22 mouse cellular contexts compared by ENCODE assay signal in genomic region chr2:35247763-35248162, GRCm38 (mm10). TPM values are rescaled to one million over a fixed set of nuclear protein-coding genes. Genes with fewer than 3 reads are reported as not detected.
DNase-seq lines count a peak whose midpoint lies in the region; ATAC-seq lines count a peak whose summit lies in the region.
"Had no signal": no experiment of that assay in that cellular context is flagged by ENCODE, and none has a peak within 500 bp of the region (broad histone marks: within the 10 kb centered on the region; RNA-seq: fewer than 3 reads in every experiment).

No protein-coding gene starts in this region.

- no peak overlapping the region for H3K4me3 ChIP-seq in kidney, embryonic 14.5 days (ENCODE audit: low read length)
- no peak overlapping the region for H3K4me3 ChIP-seq in stomach, embryonic 16.5 days (replicated peaks; ENCODE audit: low read length)
- H3K4me3 ChIP-seq in hindbrain, embryonic 14.5 days (replicated peaks; ENCODE audit: low read length): no peak overlapping the region
- H3K4me3 ChIP-seq: forebrain, embryonic 13.5 days; heart, adult 2 months; heart, embryonic 15.5 days; hindbrain, embryonic 13.5 days had no signal

- H3K27me3 ChIP-seq in kidney, embryonic 14.5 days (ENCODE audit: control insufficient read depth, insufficient read depth, low read length): no peaks in the 10 kb centered on the region
- no peaks in the 10 kb centered on the region for H3K27me3 ChIP-seq in stomach, embryonic 16.5 days (ENCODE audit: control insufficient read depth, insufficient read depth, low read length)
- H3K27me3 ChIP-seq in hindbrain, embryonic 14.5 days (ENCODE audit: control insufficient read depth, insufficient read depth, low read length): no peaks in the 10 kb centered on the region
- H3K27me3 ChIP-seq: forebrain, embryonic 13.5 days; heart, embryonic 15.5 days; hindbrain, embryonic 13.5 days had no signal

- WGBS in kidney, embryonic 14.5 days: 61% methylated on average over 5 of the region's 5 CpGs
- 58% methylated on average over 5 of the region's 5 CpGs for WGBS in stomach, embryonic 16.5 days
- 78% methylated on average over 5 of the region's 5 CpGs for WGBS in hindbrain, embryonic 14.5 days

- no peak for DNase-seq in kidney, adult 18-20 months
- DNase-seq in 3T3-L1 (ENCODE audit: low read depth, low spot score): peak; percentile 20
- DNase-seq in hindbrain, embryonic 14.5 days (ENCODE audit: low spot score): no peak
- DNase-seq in thymus, postnatal 0 days (ENCODE audit: low spot score): no peak
- DNase-seq: adrenal gland, adult 8-10 months; adrenal gland, postnatal 36 days; B cell, adult 2 months; cerebellum, adult 2 months; cerebellum, postnatal 10 days; forebrain, postnatal 0 days; gastrocnemius, postnatal 14 days; heart, adult 2 months; heart, postnatal 14 days had no signal

- ATAC-seq in kidney, embryonic 14.5 days (ENCODE audit: low FRiP score, low TSS enrichment): 0 out of 2 replicates have a peak, but pooled peaks have one; percentile 32
- ATAC-seq in erythroid progenitor cell, adult 5-6 weeks (replicated peaks; ENCODE audit: low FRiP score, poor library complexity, severe bottlenecking): 0 out of 2 replicates have a peak, but pooled peaks have one; percentile 10
- 0 out of 2 replicates have a peak, but pooled peaks have one; percentile 33 for ATAC-seq in stomach, embryonic 16.5 days (ENCODE audit: insufficient read depth, low FRiP score)
- ATAC-seq in hindbrain, embryonic 14.5 days (ENCODE audit: low FRiP score): no peak
- ATAC-seq: CD4-positive, CD25-positive, alpha-beta regulatory T cell, adult 4 months; forebrain, embryonic 13.5 days; forebrain, postnatal 0 days had no signal

- no peak overlapping the region for H3K4me2 ChIP-seq in kidney, embryonic 14.5 days (replicated peaks; ENCODE audit: low read depth, low read length)
- no peak overlapping the region for H3K4me2 ChIP-seq in stomach, embryonic 16.5 days (ENCODE audit: low read depth, low read length)
- H3K4me2 ChIP-seq in hindbrain, embryonic 14.5 days (replicated peaks): no peak overlapping the region
- H3K4me2 ChIP-seq: forebrain, embryonic 13.5 days; heart, embryonic 11.5 days; heart, embryonic 15.5 days; hindbrain, embryonic 13.5 days had no signal

- H3K9ac ChIP-seq in kidney, embryonic 14.5 days (ENCODE audit: low read depth, low read length): no peak overlapping the region
- no peak overlapping the region for H3K9ac ChIP-seq in stomach, embryonic 16.5 days (ENCODE audit: low read length)
- no peak overlapping the region for H3K9ac ChIP-seq in hindbrain, embryonic 14.5 days
- H3K9ac ChIP-seq: forebrain, embryonic 13.5 days; forebrain, postnatal 0 days; heart, embryonic 15.5 days; hindbrain, embryonic 13.5 days had no signal

- no peak overlapping the region for H3K27ac ChIP-seq in kidney, embryonic 14.5 days (ENCODE audit: low read depth, low read length)
- H3K27ac ChIP-seq in stomach, embryonic 16.5 days (ENCODE audit: low read length): no peak overlapping the region
- H3K27ac ChIP-seq in hindbrain, embryonic 14.5 days: no peak overlapping the region
- H3K27ac ChIP-seq: forebrain, embryonic 13.5 days; heart, adult 2 months; heart, embryonic 15.5 days; hindbrain, embryonic 13.5 days had no signal

- H3K36me3 ChIP-seq in kidney, embryonic 14.5 days (ENCODE audit: control insufficient read depth, insufficient read depth, low read length): no peaks in the 10 kb centered on the region
- no peaks in the 10 kb centered on the region for H3K36me3 ChIP-seq in stomach, embryonic 16.5 days (ENCODE audit: control insufficient read depth, insufficient read depth, low read length)
- no peaks in the 10 kb centered on the region for H3K36me3 ChIP-seq in hindbrain, embryonic 14.5 days (replicated peaks; ENCODE audit: control insufficient read depth, insufficient read depth)
- H3K36me3 ChIP-seq: G1E; heart, embryonic 15.5 days; hindbrain, embryonic 13.5 days had no signal

- H3K9me3 ChIP-seq in kidney, embryonic 14.5 days (ENCODE audit: control insufficient read depth, low read length): no peaks in the 10 kb centered on the region
- H3K9me3 ChIP-seq in stomach, embryonic 16.5 days (replicated peaks; ENCODE audit: control insufficient read depth, low read length): no peaks in the 10 kb centered on the region
- H3K9me3 ChIP-seq in hindbrain, embryonic 14.5 days (ENCODE audit: control insufficient read depth, low read length): peaks cover 3% of the 10 kb centered on the region; the same call in 1 of the 2 replicates
- H3K9me3 ChIP-seq: forebrain, embryonic 13.5 days; heart, embryonic 15.5 days had no signal

- H3K4me1 ChIP-seq in kidney, embryonic 14.5 days (ENCODE audit: control insufficient read depth, insufficient read depth, low read length): 0 out of 2 replicates have a peak, but pooled peaks cover 4% of the 10 kb centered on the region
- H3K4me1 ChIP-seq in stomach, embryonic 16.5 days (ENCODE audit: control insufficient read depth, insufficient read depth, low read length): no peaks in the 10 kb centered on the region
- no peaks in the 10 kb centered on the region for H3K4me1 ChIP-seq in hindbrain, embryonic 14.5 days (replicated peaks; ENCODE audit: control insufficient read depth, insufficient read depth, low read length)
- H3K4me1 ChIP-seq: forebrain, embryonic 13.5 days; heart, embryonic 15.5 days; hindbrain, embryonic 13.5 days had no signal

RNA-seq across cellular contexts. Expression of gene Gsn, which starts 8.4 kb away (rescaled TPM):
- 57.6 and 84.2 TPM in 2 replicates for polyA plus RNA-seq in kidney, embryonic 14.5 days (2014; fragmentation: Nextera tagmentation; extraction: Ambion mirVana)
- 5.9 and 10.1 TPM in 2 replicates for total RNA-seq in erythroid progenitor cell, adult 5-6 weeks (2015; ENCODE audit: low replicate concordance)
- 6.7 and 15.5 TPM in 2 replicates for total RNA-seq in erythroid progenitor cell, adult 5-6 weeks (2017; ENCODE audit: low replicate concordance)
- 386 and 449 TPM in 2 replicates for polyA plus RNA-seq in stomach, embryonic 16.5 days (2015; fragmentation: Nextera tagmentation; extraction: Ambion mirVana)
- 30.2 and 31.4 TPM in 2 replicates for polyA plus RNA-seq in hindbrain, embryonic 14.5 days (2014; fragmentation: Nextera tagmentation; extraction: Ambion mirVana)
- polyA plus RNA-seq in thymus, postnatal 0 days (2015; fragmentation: Nextera tagmentation; extraction: Ambion mirVana): 139 TPM in 2 replicates

RNA-seq across cellular contexts. Expression of gene Rab14, which starts 46.8 kb away (rescaled TPM):
- 308 and 329 TPM in 2 replicates for polyA plus RNA-seq in kidney, embryonic 14.5 days (2014; fragmentation: Nextera tagmentation; extraction: Ambion mirVana)
- 67.8 and 79.2 TPM in 2 replicates for total RNA-seq in erythroid progenitor cell, adult 5-6 weeks (2015; ENCODE audit: low replicate concordance)
- total RNA-seq in erythroid progenitor cell, adult 5-6 weeks (2017; ENCODE audit: low replicate concordance): 71.3 and 117 TPM in 2 replicates
- 292 and 332 TPM in 2 replicates for polyA plus RNA-seq in stomach, embryonic 16.5 days (2015; fragmentation: Nextera tagmentation; extraction: Ambion mirVana)
- 359 and 375 TPM in 2 replicates for polyA plus RNA-seq in hindbrain, embryonic 14.5 days (2014; fragmentation: Nextera tagmentation; extraction: Ambion mirVana)
- polyA plus RNA-seq in thymus, postnatal 0 days (2015; fragmentation: Nextera tagmentation; extraction: Ambion mirVana): 309 and 366 TPM in 2 replicates
